Mouse (Mus musculus): ENCODE data around the gene Lrrc32. TPM values are rescaled to one million over a fixed set of nuclear protein-coding genes. Genes with fewer than 3 reads are reported as not detected.

The Lrrc32 gene
- polyA plus RNA-seq, 1 experiment from 2014 or later = 2.3 TPM

GRCm38 (mm10) chr7:98523070-98523812, 34.2 kb downstream of the Lrrc32 start:
- H3K4me3 ChIP-seq (replicated peaks) = no peak overlapping the region
- H3K9me3 ChIP-seq = no peaks in the 10 kb centered on the region
- H3K9ac ChIP-seq (replicated peaks) = no peak overlapping the region
- H3K27ac ChIP-seq = peak overlapping the region; percentile 64; the same call in 1 of the 2 replicates
- 74% methylated on average over 8 of the region's 8 CpGs for WGBS
- peaks cover 27% of the 10 kb centered on the region for H3K4me1 ChIP-seq (replicated peaks)
- no peak for ATAC-seq (ENCODE audit: insufficient number of reproducible peaks, insufficient read depth, low FRiP score, low TSS enrichment, low read depth)
- no peaks in the 10 kb centered on the region for H3K27me3 ChIP-seq
- no peak overlapping the region for H3K4me2 ChIP-seq
- H3K36me3 ChIP-seq = no peaks in the 10 kb centered on the region

GRCm38 (mm10) chr7:98523813-98524361, 34.8 kb downstream of the Lrrc32 start:
- Histone ChIP-seq H3K9me3 (no peaks in the 10 kb centered on the region), H3K4me2 (peak overlapping the region; percentile 24), H3K4me3 (replicated peaks) (no peak overlapping the region), H3K27ac (peak overlapping the region; percentile 64; the same call in 1 of the 2 replicates), H3K36me3 (no peaks in the 10 kb centered on the region), H3K27me3 (no peaks in the 10 kb centered on the region), H3K9ac (replicated peaks) (no peak overlapping the region), H3K4me1 (replicated peaks) (peaks cover 27% of the 10 kb centered on the region)
- ATAC-seq (ENCODE audit: insufficient number of reproducible peaks, insufficient read depth, low FRiP score, low TSS enrichment, low read depth) = peak; percentile 57
- 4% methylated on average over 7 of the region's 7 CpGs for WGBS

- WGBS = 24% methylated on average over 6 of the region's 6 CpGs
- Histone ChIP-seq H3K27ac (peak overlapping the region; percentile 64; the same call in 1 of the 2 replicates), H3K27me3 (no peaks in the 10 kb centered on the region), H3K9ac (replicated peaks) (no peak overlapping the region), H3K36me3 (no peaks in the 10 kb centered on the region), H3K4me3 (replicated peaks) (no peak overlapping the region), H3K4me2 (peak overlapping the region; percentile 24), H3K9me3 (no peaks in the 10 kb centered on the region), H3K4me1 (replicated peaks) (peaks cover 27% of the 10 kb centered on the region)
- no peak for ATAC-seq (ENCODE audit: insufficient number of reproducible peaks, insufficient read depth, low FRiP score, low TSS enrichment, low read depth)
Measured at GRCm38 (mm10) chr7:98524401-98524800, 35.3 kb downstream of the Lrrc32 start.

GRCm38 (mm10) chr7:98524869-98525699, 36.0 kb downstream of the Lrrc32 start:
- Histone ChIP-seq H3K9me3 (no peaks in the 10 kb centered on the region), H3K4me1 (replicated peaks) (peaks cover 27% of the 10 kb centered on the region), H3K27me3 (no peaks in the 10 kb centered on the region), H3K4me2 (no peak overlapping the region), H3K36me3 (no peaks in the 10 kb centered on the region), H3K4me3 (replicated peaks) (no peak overlapping the region), H3K27ac (no peak overlapping the region), H3K9ac (replicated peaks) (no peak overlapping the region)
- no peak for ATAC-seq (ENCODE audit: insufficient number of reproducible peaks, insufficient read depth, low FRiP score, low TSS enrichment, low read depth)
- 69% methylated on average over 6 of the region's 6 CpGs for WGBS

DNA sequence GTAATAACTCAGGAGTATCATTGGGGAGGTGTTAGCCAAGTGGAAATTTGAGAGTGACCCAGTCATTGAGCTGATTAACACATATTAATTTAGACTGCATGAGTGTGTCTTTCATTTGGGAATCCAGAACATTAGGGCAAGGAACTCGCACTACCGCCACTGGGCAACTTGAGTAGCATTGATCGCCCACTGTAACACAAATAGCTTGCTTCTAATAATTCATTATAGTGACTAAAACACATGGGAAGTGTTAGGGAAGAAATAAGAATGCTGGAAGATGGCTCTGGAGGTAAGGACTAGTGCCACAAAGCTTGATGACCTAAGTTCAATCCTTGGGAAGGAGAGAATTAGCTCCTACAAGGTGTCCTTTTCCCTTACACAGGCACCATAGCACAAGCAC, 38.0 kb downstream of the Lrrc32 start:
- H3K4me1 ChIP-seq (replicated peaks) = peaks cover 27% of the 10 kb centered on the region
- no peak overlapping the region for H3K27ac ChIP-seq
- no peaks in the 10 kb centered on the region for H3K27me3 ChIP-seq
- H3K36me3 ChIP-seq = no peaks in the 10 kb centered on the region
- H3K4me3 ChIP-seq (replicated peaks) = no peak overlapping the region
- H3K9ac ChIP-seq (replicated peaks) = no peak overlapping the region
- no peaks in the 10 kb centered on the region for H3K9me3 ChIP-seq
- WGBS = 94% methylated on average over 3 of the region's 3 CpGs
- no peak for ATAC-seq (ENCODE audit: insufficient number of reproducible peaks, insufficient read depth, low FRiP score, low TSS enrichment, low read depth)
- H3K4me2 ChIP-seq = no peak overlapping the region

DNA sequence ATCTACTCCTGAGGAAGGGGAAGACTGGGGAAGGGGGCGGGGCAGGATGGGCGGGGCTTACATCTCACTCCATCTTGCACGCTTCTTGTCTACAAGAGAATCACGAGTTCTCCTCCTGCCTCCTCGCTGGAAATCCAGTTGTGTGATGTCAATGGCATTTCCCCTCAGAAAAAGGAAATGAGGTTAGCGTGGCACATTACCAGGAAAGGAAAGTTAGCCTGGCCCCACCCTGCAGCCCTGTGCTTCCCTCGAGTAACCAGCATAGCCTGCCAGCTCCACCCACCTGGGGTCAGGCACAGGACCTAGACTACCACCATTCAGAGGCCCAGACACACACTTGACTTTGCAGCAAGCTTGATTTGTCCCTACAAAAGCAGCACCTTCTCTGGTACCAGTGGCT, 42.5 kb downstream of the Lrrc32 start:
- Histone ChIP-seq H3K27ac (no peak overlapping the region), H3K27me3 (no peaks in the 10 kb centered on the region), H3K4me2 (no peak overlapping the region), H3K4me3 (replicated peaks) (no peak overlapping the region), H3K9me3 (no peaks in the 10 kb centered on the region), H3K9ac (replicated peaks) (no peak overlapping the region), H3K36me3 (no peaks in the 10 kb centered on the region), H3K4me1 (replicated peaks) (no peaks in the 10 kb centered on the region)
- 70% methylated on average over 7 of the region's 7 CpGs for WGBS
- no peak for ATAC-seq (ENCODE audit: insufficient number of reproducible peaks, insufficient read depth, low FRiP score, low TSS enrichment, low read depth)

DNA sequence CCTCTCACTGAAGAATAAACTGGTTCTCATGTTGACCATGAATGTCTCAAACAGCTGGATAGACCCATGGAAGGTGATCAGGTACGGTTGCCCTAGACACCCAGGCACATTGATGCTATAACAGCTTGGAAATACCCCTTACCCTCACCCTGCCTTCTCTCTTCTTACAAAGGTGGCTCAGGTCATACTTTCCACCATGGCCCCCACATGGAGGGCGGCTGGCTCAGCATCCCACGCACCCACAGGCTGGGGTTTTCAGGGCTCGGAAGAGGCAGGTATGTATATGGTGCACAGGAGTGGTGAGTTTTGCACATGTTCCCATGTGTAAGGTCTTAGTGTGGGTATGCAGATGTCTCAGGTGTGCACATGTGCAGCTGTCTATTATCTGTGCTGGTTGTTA, 43.9 kb downstream of the Lrrc32 start:
- Histone ChIP-seq H3K4me1 (replicated peaks) (peaks cover 8% of the 10 kb centered on the region), H3K27ac (no peak overlapping the region), H3K4me2 (no peak overlapping the region), H3K36me3 (no peaks in the 10 kb centered on the region), H3K9me3 (no peaks in the 10 kb centered on the region), H3K4me3 (replicated peaks) (no peak overlapping the region), H3K9ac (replicated peaks) (no peak overlapping the region), H3K27me3 (no peaks in the 10 kb centered on the region)
- no peak for ATAC-seq (ENCODE audit: insufficient number of reproducible peaks, insufficient read depth, low FRiP score, low TSS enrichment, low read depth)
- WGBS = 88% methylated on average over 4 of the region's 4 CpGs

- no peak overlapping the region for H3K4me2 ChIP-seq
- H3K27me3 ChIP-seq = no peaks in the 10 kb centered on the region
- H3K4me3 ChIP-seq (replicated peaks) = no peak overlapping the region
- no peak overlapping the region for H3K9ac ChIP-seq (replicated peaks)
- H3K36me3 ChIP-seq = no peaks in the 10 kb centered on the region
- no peak for ATAC-seq (ENCODE audit: insufficient number of reproducible peaks, insufficient read depth, low FRiP score, low TSS enrichment, low read depth)
- H3K9me3 ChIP-seq = no peaks in the 10 kb centered on the region
- 94% methylated on average over 13 of the region's 13 CpGs for WGBS
- H3K4me1 ChIP-seq (replicated peaks) = peaks cover 11% of the 10 kb centered on the region
- no peak overlapping the region for H3K27ac ChIP-seq
Measured at GRCm38 (mm10) chr7:98534432-98534855, 45.4 kb downstream of the Lrrc32 start.

DNA sequence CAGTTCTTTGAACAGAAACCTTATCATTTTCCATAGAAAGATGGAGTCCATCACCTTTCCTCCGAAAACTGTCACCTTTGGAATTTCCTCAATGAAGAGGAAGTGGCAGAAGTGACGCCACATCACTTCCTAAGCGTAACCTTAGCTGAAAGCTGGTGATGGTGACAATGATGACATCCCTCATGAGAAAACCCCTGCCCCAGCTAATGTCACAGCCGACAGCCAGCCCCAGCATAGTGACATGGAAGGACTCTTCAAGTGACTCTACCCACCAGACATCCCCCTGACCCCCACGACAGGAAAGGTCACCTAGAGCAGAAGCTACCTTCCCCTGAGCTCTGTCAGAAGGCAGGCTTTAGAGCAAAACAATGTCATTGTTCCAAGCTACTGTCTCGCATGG, 46.1 kb downstream of the Lrrc32 start:
- Histone ChIP-seq H3K4me3 (replicated peaks) (no peak overlapping the region), H3K36me3 (no peaks in the 10 kb centered on the region), H3K27ac (no peak overlapping the region), H3K27me3 (no peaks in the 10 kb centered on the region), H3K9ac (replicated peaks) (no peak overlapping the region), H3K9me3 (no peaks in the 10 kb centered on the region), H3K4me2 (no peak overlapping the region), H3K4me1 (replicated peaks) (peaks cover 11% of the 10 kb centered on the region)
- no peak for ATAC-seq (ENCODE audit: insufficient number of reproducible peaks, insufficient read depth, low FRiP score, low TSS enrichment, low read depth)
- 90% methylated on average over 6 of the region's 6 CpGs for WGBS

GRCm38 (mm10) chr7:98535882-98536281, 46.8 kb downstream of the Lrrc32 start:
- H3K4me3 ChIP-seq (replicated peaks) = no peak overlapping the region
- no peak for ATAC-seq (ENCODE audit: insufficient number of reproducible peaks, insufficient read depth, low FRiP score, low TSS enrichment, low read depth)
- no peaks in the 10 kb centered on the region for H3K27me3 ChIP-seq
- no peak overlapping the region for H3K4me2 ChIP-seq
- H3K9ac ChIP-seq (replicated peaks) = no peak overlapping the region
- no peaks in the 10 kb centered on the region for H3K9me3 ChIP-seq
- H3K27ac ChIP-seq = no peak overlapping the region
- H3K4me1 ChIP-seq (replicated peaks) = peaks cover 15% of the 10 kb centered on the region
- H3K36me3 ChIP-seq = no peaks in the 10 kb centered on the region
- WGBS = 86% methylated on average over 4 of the region's 4 CpGs

GRCm38 (mm10) chr7:98537210-98537966, 48.3 kb downstream of the Lrrc32 start:
- peaks cover 24% of the 10 kb centered on the region for H3K4me1 ChIP-seq (replicated peaks)
- ATAC-seq (ENCODE audit: insufficient number of reproducible peaks, insufficient read depth, low FRiP score, low TSS enrichment, low read depth) = no peak
- no peak overlapping the region; the same call in 1 of the 2 replicates for H3K9ac ChIP-seq (replicated peaks)
- H3K27ac ChIP-seq = no peak overlapping the region
- H3K4me3 ChIP-seq (replicated peaks) = no peak overlapping the region
- H3K4me2 ChIP-seq = no peak overlapping the region
- H3K27me3 ChIP-seq = no peaks in the 10 kb centered on the region
- no peaks in the 10 kb centered on the region for H3K9me3 ChIP-seq
- H3K36me3 ChIP-seq = no peaks in the 10 kb centered on the region
- 43% methylated on average over 10 of the region's 10 CpGs for WGBS

Data from limb, embryonic 12.5 days (tissue).